Mouse (Mus musculus): ENCODE data around the gene Cacnb4. TPM values are rescaled to one million over a fixed set of nuclear protein-coding genes. Genes with fewer than 3 reads are reported as not detected.

The Cacnb4 gene
- polyA plus RNA-seq, 1 experiment from 2014 or later = 12.7 TPM

DNA sequence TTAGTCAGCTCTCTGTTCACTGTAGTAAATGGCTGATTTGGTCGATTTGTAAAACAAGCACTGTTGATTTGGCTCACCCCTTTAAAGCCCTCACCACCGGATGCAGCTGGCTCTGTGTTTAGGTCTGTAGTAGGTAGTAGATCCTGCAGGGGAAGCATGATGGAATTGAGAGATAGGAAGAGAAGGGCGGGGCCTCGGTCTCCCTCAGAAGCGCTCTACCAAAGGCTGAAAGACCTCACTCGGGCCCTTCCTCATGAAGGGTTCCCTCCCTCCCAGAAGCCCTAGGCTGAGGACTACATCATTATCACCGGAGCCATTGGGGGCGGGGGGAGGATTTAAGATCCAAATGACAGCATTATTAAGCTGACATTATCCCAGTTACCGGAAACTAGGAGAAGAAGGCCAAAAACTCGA lies 297.8 kb downstream of the Cacnb4 start:
- no peak overlapping the region for H3K27ac ChIP-seq (replicated peaks)
- peak; percentile 63 for ATAC-seq (replicated peaks)
- H3K36me3 ChIP-seq = no peaks in the 10 kb centered on the region
- H3K4me3 ChIP-seq = no peak overlapping the region
- no peak overlapping the region for H3K9ac ChIP-seq (replicated peaks)
- no peaks in the 10 kb centered on the region for H3K27me3 ChIP-seq
- no peaks in the 10 kb centered on the region for H3K4me1 ChIP-seq
- H3K4me2 ChIP-seq (replicated peaks) = no peak overlapping the region
- no peaks in the 10 kb centered on the region for H3K9me3 ChIP-seq
- 77% methylated on average over 10 of the region's 10 CpGs for WGBS

- peak; percentile 53 for ATAC-seq (replicated peaks)
- H3K4me1 ChIP-seq = no peaks in the 10 kb centered on the region
- H3K4me3 ChIP-seq = no peak within 1 kb of the TSS
- no peak within 1 kb of the TSS for H3K9ac ChIP-seq (replicated peaks)
- no peaks in the 10 kb centered on the region for H3K27me3 ChIP-seq
- WGBS = 61% methylated on average over 7 of the region's 7 CpGs
- no peaks in the 10 kb centered on the region for H3K36me3 ChIP-seq
- H3K9me3 ChIP-seq = no peaks in the 10 kb centered on the region
- no peak within 1 kb of the TSS for H3K27ac ChIP-seq (replicated peaks)
- H3K4me2 ChIP-seq (replicated peaks) = no peak within 1 kb of the TSS
Measured at GRCm38 (mm10) chr2:52378448-52378804, 298.2 kb downstream of the Cacnb4 start, which contains the start of gene Neb. Gene Neb (minus strand): TSS chr2:52378474.

Other genes starting within 250 kb of the Cacnb4 start
- gene Stam2, start 65.5 kb upstream of the Cacnb4 start, polyA plus RNA-seq (2015; fragmentation: Nextera tagmentation; extraction: Ambion mirVana) = 45.6 and 46.5 TPM in 2 replicates
- 18.1 and 18.6 TPM in 2 replicates for gene Fmnl2, start 181.0 kb upstream of the Cacnb4 start, polyA plus RNA-seq (2015; fragmentation: Nextera tagmentation; extraction: Ambion mirVana)

Data from forebrain, embryonic 15.5 days (tissue).